Mouse (Mus musculus) liver, embryonic 14.5 days (tissue): ENCODE data around the gene F13b. TPM values are rescaled to one million over a fixed set of nuclear protein-coding genes. Genes with fewer than 3 reads are reported as not detected.

Source experiments
- ATAC-seq: fragments of 200-750 bp; cut with Nextera tagmentation; 2 replicates; pipeline ENCODE4 v1.8.0; 2017; ENCODE audit warnings: moderate number of reproducible peaks, mild to moderate bottlenecking, moderate library complexity; ENCODE audit not compliant: insufficient read depth
- DNase-seq, 3 experiments: peaks; one replicate each; pipeline ENCODE4 v3.0.0-alpha.2; 2012 to 2013; ENCODE audit warnings: low read depth in 3 of 3, low spot score in 3 of 3
- H3K27ac ChIP-seq: fragments of 300-500 bp; sonication (generic); 2 replicates; pipeline ENCODE4 v1.5.1; 2014; ENCODE audit warnings: moderate library complexity, mild to moderate bottlenecking, control low read depth, inconsistent platforms
- H3K27me3 ChIP-seq: fragments of 300-500 bp; sonication (generic); 2 replicates; pipeline ENCODE4 v1.6.1; 2014; ENCODE audit warnings: mild to moderate bottlenecking, low read length, moderate library complexity; ENCODE audit not compliant: control insufficient read depth, insufficient read depth
- H3K36me3 ChIP-seq: fragments of 300-500 bp; sonication (generic); replicated peaks from 2 replicates; pipeline ENCODE4 v1.6.1; 2014; ENCODE audit warnings: low read depth; ENCODE audit not compliant: control insufficient read depth, insufficient read depth
- H3K4me1 ChIP-seq, 2 experiments: fragments of 200-500 bp in 1 of 2; fragments of 300-500 bp in 1 of 2; sonication (generic) in 1 of 2; replicated peaks; 2 replicates each; pipeline ENCODE4 v1.6.1; 2012 to 2014; ENCODE audit warnings: antibody characterized with exemption in 1 of 2, inconsistent platforms in 1 of 2, low read length in 1 of 2; ENCODE audit not compliant: control insufficient read depth in 2 of 2, insufficient read depth in 2 of 2
- H3K4me2 ChIP-seq: fragments of 300-500 bp; sonication (generic); 2 replicates; pipeline ENCODE4 v1.6.1; 2014; ENCODE audit warnings: low read depth, mild to moderate bottlenecking, control low read depth, moderate library complexity
- H3K4me3 ChIP-seq, 2 experiments: fragments of 200-500 bp in 1 of 2; fragments of 300-500 bp in 1 of 2; sonication (generic) in 1 of 2; 2 replicates each; pipeline ENCODE4 v1.5.1; 2012 to 2014; ENCODE audit warnings: low read depth in 2 of 2, low read length in 2 of 2, mild to moderate bottlenecking in 2 of 2, control low read depth in 1 of 2, inconsistent platforms in 1 of 2, moderate library complexity in 1 of 2; ENCODE audit not compliant: insufficient read depth in 1 of 2
- H3K9ac ChIP-seq: fragments of 300-500 bp; sonication (generic); replicated peaks from 2 replicates; pipeline ENCODE4 v1.6.1; 2014; ENCODE audit warnings: mild to moderate bottlenecking, control low read depth, moderate library complexity
- H3K9me3 ChIP-seq: fragments of 300-500 bp; sonication (generic); 2 replicates; pipeline ENCODE4 v1.6.1; 2016; ENCODE audit warnings: low read length, mixed read lengths; ENCODE audit not compliant: control insufficient read depth
- CTCF ChIP-seq: IDR thresholded peaks from 2 replicates; pipeline ENCODE4 v1.5.1; 2016; ENCODE audit warnings: antibody characterized with exemption, low read depth, control low read depth
- EP300 ChIP-seq: IDR thresholded peaks from 2 replicates; pipeline ENCODE4 v1.6.1; 2016; ENCODE audit warnings: antibody characterized with exemption, low read depth
- WGBS: fragments of 180-500 bp; shearing (Covaris S2); extraction: QIAGEN DNeasy Blood & Tissue Kit; methylation state at CpG from one replicate; pipeline ENCODE4 v1.1.7; 2014; ENCODE audit not compliant: insufficient replicate concordance; 5-methylcytosine and 5-hydroxymethylcytosine counted together
- polyA plus RNA-seq, 2 experiments: library from polyadenylated mRNA; depleted of rRNA in 1 of 2; stranded (reverse) in 1 of 2; unstranded in 1 of 2; fragments of >200 nt; fragmentation: Nextera tagmentation in 1 of 2; extraction: Ambion mirVana in 1 of 2; gene quantifications; 2 replicates each; pipeline versions ENCODE4 v1.2.1 to v1.2.3; 2012 to 2014

Gene F13b
- polyA plus RNA-seq (2012; rRNA removed) (8.7 and 16.1 TPM in 2 replicates), polyA plus RNA-seq (2014; fragmentation: Nextera tagmentation; extraction: Ambion mirVana) (15.6 and 16.7 TPM in 2 replicates)

- DNase-seq (peak in 1 of 3 experiments; percentile 6), ATAC-seq (no peak)
- no peaks in the 10 kb centered on the region for H3K4me1 ChIP-seq
- no peak within 1 kb of the TSS for H3K9ac ChIP-seq
- 64% methylated on average over 3 of the region's 3 CpGs for WGBS
- no peak within 1 kb of the TSS for H3K27ac ChIP-seq
- H3K4me3 ChIP-seq = no peak within 1 kb of the TSS
- no peaks in the 10 kb centered on the region for H3K27me3 ChIP-seq
- TF ChIP-seq EP300 (no peak), CTCF (no peak)
- H3K36me3 ChIP-seq = no peaks in the 10 kb centered on the region
- peak within 1 kb of the TSS; percentile 21 for H3K4me2 ChIP-seq
- H3K9me3 ChIP-seq = no peaks in the 10 kb centered on the region
Measured at GRCm38 (mm10) chr1:139501258-139501752, at the start of gene F13b. Gene F13b, plus strand, starts transcription at chr1:139501702.

GRCm38 (mm10) chr1:139454340-139455225 lies 46.9 kb upstream of the F13b start, which contains the start of gene Aspm:
Gene Aspm, plus strand, starts transcription at chr1:139454772.
- H3K27me3 ChIP-seq = no peaks in the 10 kb centered on the region
- DNase-seq (peak; percentile 94 to 97 (median 96)), ATAC-seq (peak; percentile 98)
- H3K9me3 ChIP-seq = no peaks in the 10 kb centered on the region
- WGBS = under 1% methylated on average over 64 of the region's 65 CpGs
- H3K4me3 ChIP-seq = peak within 1 kb of the TSS; percentile 76 to 96
- H3K4me2 ChIP-seq = peak within 1 kb of the TSS; percentile 72
- peaks cover 25% of the 10 kb centered on the region for H3K36me3 ChIP-seq
- H3K9ac ChIP-seq = peak within 1 kb of the TSS; percentile 86
- peaks cover 5 to 13% of the 10 kb centered on the region in 2 experiments for H3K4me1 ChIP-seq
- no peak for TF ChIP-seq CTCF
- no peak for TF ChIP-seq EP300
- H3K27ac ChIP-seq = peak within 1 kb of the TSS; percentile 83

GRCm38 (mm10) chr1:139455226-139455869 lies 46.2 kb upstream of the F13b start:
- H3K27ac ChIP-seq = peak overlapping the region; percentile 83
- under 1% methylated on average over 17 of the region's 17 CpGs for WGBS
- DNase-seq (peak; percentile 14 to 51 (median 28)), ATAC-seq (peak; percentile 50)
- peaks cover 29% of the 10 kb centered on the region for H3K36me3 ChIP-seq
- TF ChIP-seq CTCF (no peak), EP300 (no peak)
- H3K9me3 ChIP-seq = no peaks in the 10 kb centered on the region
- H3K27me3 ChIP-seq = no peaks in the 10 kb centered on the region
- H3K4me2 ChIP-seq = peak overlapping the region; percentile 72
- peak overlapping the region; percentile 78 for H3K9ac ChIP-seq
- H3K4me1 ChIP-seq = peaks cover 7 to 13% of the 10 kb centered on the region in 2 experiments
- H3K4me3 ChIP-seq = peak overlapping the region; percentile 76 to 96

GRCm38 (mm10) chr1:139460807-139461206 lies 40.7 kb upstream of the F13b start:
- Histone ChIP-seq H3K4me1 (peaks cover 4 to 7% of the 10 kb centered on the region in 2 experiments), H3K4me2 (peak overlapping the region; percentile 0; the same call in 1 of the 2 replicates), H3K36me3 (peaks cover 67% of the 10 kb centered on the region), H3K27ac (no peak overlapping the region), H3K9ac (no peak overlapping the region), H3K4me3 (no peak overlapping the region), H3K27me3 (no peaks in the 10 kb centered on the region), H3K9me3 (no peaks in the 10 kb centered on the region)
- DNase-seq (no peak), ATAC-seq (no peak)
- 59% methylated on average over 5 of the region's 5 CpGs for WGBS
- TF ChIP-seq CTCF (no peak), EP300 (no peak)
